Mouse (Mus musculus) lung, adult 2 months (tissue): ENCODE measurements around the gene Osgep.
"Not testable (repeated sequence)": the region's sequence is repeated elsewhere in the genome, so short reads cannot be mapped to it uniquely, and the experiment has no call there.

Source experiments
- CTCF ChIP-seq: fragments of 200-500 bp; IDR thresholded peaks from 2 replicates; pipeline ENCODE4 v1.5.1; 2011; ENCODE audit warnings: mild to moderate bottlenecking, low read length, control low read depth; ENCODE audit not compliant: insufficient read depth
- POLR2A ChIP-seq: fragments of 200-500 bp; IDR thresholded peaks from 2 replicates; pipeline ENCODE4 v1.6.1; 2011; ENCODE audit warnings: low read depth, mild to moderate bottlenecking, control low read depth, low read length, borderline replicate concordance; ENCODE audit errors: extremely low read depth

GRCm38 (mm10) chr14:50944668-50945033 lies 20.0 kb upstream of the Osgep start:
- not testable (repeated sequence) for TF ChIP-seq CTCF, POLR2A
